Mouse (Mus musculus) midbrain, embryonic 16.5 days (tissue): ENCODE results near the gene Txndc9. TPM values are rescaled to one million over a fixed set of nuclear protein-coding genes. Genes with fewer than 3 reads are reported as not detected.

Source experiments
- ATAC-seq: fragments of 200-750 bp; cut with Nextera tagmentation; 2 replicates; pipeline ENCODE4 v1.8.0; 2017; ENCODE audit warnings: moderate TSS enrichment
- H3K27ac ChIP-seq: fragments of 300-500 bp; sonication (generic); 2 replicates; pipeline ENCODE4 v1.5.1; 2014; ENCODE audit warnings: mild to moderate bottlenecking, low read length, mixed read lengths
- H3K27me3 ChIP-seq: fragments of 300-500 bp; sonication (generic); 2 replicates; pipeline ENCODE4 v1.6.1; 2014; ENCODE audit warnings: low read depth, low read length, mixed read lengths; ENCODE audit not compliant: control insufficient read depth, insufficient read depth
- H3K36me3 ChIP-seq: fragments of 300-500 bp; sonication (generic); 2 replicates; pipeline ENCODE4 v1.6.1; 2014; ENCODE audit warnings: mild to moderate bottlenecking, low read length, moderate library complexity, mixed read lengths; ENCODE audit not compliant: control insufficient read depth, insufficient read depth
- H3K4me1 ChIP-seq: fragments of 300-500 bp; sonication (generic); 2 replicates; pipeline ENCODE4 v1.6.1; 2014; ENCODE audit warnings: mild to moderate bottlenecking, low read length, mixed read lengths; ENCODE audit not compliant: control insufficient read depth, insufficient read depth
- H3K4me2 ChIP-seq: fragments of 300-500 bp; sonication (generic); 2 replicates; pipeline ENCODE4 v1.6.1; 2014; ENCODE audit warnings: mild to moderate bottlenecking, low read length, mixed read lengths
- H3K4me3 ChIP-seq: fragments of 300-500 bp; sonication (generic); 2 replicates; pipeline ENCODE4 v1.5.1; 2014; ENCODE audit warnings: low read depth, mild to moderate bottlenecking, low read length, moderate library complexity, mixed read lengths
- H3K9ac ChIP-seq: fragments of 300-500 bp; sonication (generic); 2 replicates; pipeline ENCODE4 v1.6.1; 2014; ENCODE audit warnings: low read depth, low read length, mixed read lengths
- H3K9me3 ChIP-seq: fragments of 300-500 bp; sonication (generic); replicated peaks from 2 replicates; pipeline ENCODE4 v1.6.1; 2014; ENCODE audit warnings: mild to moderate bottlenecking, low read length, mixed read lengths; ENCODE audit not compliant: control insufficient read depth, poor library complexity, severe bottlenecking
- WGBS: fragments of 180-500 bp; shearing (Covaris S2); extraction: QIAGEN DNeasy Blood & Tissue Kit; methylation state at CpG from one replicate; pipeline ENCODE4 v1.1.7; 2014; 5-methylcytosine and 5-hydroxymethylcytosine counted together
- polyA plus RNA-seq: library from polyadenylated mRNA; unstranded; fragments of >200 nt; fragmentation: Nextera tagmentation; extraction: Ambion mirVana; gene quantifications from 2 replicates; pipeline ENCODE4 v1.2.1, GENCODE M21; 2015

The Txndc9 gene
- polyA plus RNA-seq, 1 experiment from 2014 or later, result 130 TPM

- Histone ChIP-seq H3K4me1 (no peaks in the 10 kb centered on the region), H3K9me3 (no peaks in the 10 kb centered on the region), H3K9ac (no peak overlapping the region), H3K4me2 (no peak overlapping the region), H3K27ac (no peak overlapping the region), H3K4me3 (no peak overlapping the region), H3K27me3 (no peaks in the 10 kb centered on the region), H3K36me3 (no peaks in the 10 kb centered on the region)
- ATAC-seq, result no peak
- 78% methylated on average over 2 of the region's 2 CpGs for WGBS
These were observed 39.2 kb downstream of the Txndc9 start for GRCm38 (mm10) chr1:37958516-37958915.

DNA sequence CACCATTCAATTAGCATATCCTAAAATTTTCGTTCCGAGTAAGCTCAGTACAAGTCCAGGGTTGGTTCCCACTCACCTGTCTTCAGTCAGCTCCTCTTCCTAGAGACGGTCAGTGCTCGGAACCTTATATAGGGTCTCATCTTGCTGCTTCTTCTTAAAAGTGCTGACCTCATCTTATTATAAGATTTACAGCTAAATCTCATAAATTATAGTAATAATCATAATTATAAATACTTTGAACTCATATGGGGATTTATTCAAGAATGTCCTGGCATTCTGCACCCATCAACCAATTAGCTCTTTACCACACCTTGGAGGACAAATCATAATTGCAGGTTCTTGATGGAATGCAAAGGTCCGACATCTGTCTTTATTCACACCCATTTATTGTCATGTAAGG is 40.0 kb downstream of the Txndc9 start, which contains the start of gene Lyg1:
TSS of gene Lyg1 (minus strand) at position 101 of the 400 bp plus-strand sequence.
- H3K27ac ChIP-seq, result no peak within 1 kb of the TSS
- WGBS, result 91% methylated on average over 5 of the region's 5 CpGs
- no peaks in the 10 kb centered on the region for H3K9me3 ChIP-seq
- no peaks in the 10 kb centered on the region for H3K27me3 ChIP-seq
- H3K4me2 ChIP-seq, result no peak within 1 kb of the TSS
- H3K4me1 ChIP-seq, result no peaks in the 10 kb centered on the region
- no peak within 1 kb of the TSS for H3K4me3 ChIP-seq
- no peaks in the 10 kb centered on the region for H3K36me3 ChIP-seq
- H3K9ac ChIP-seq, result no peak within 1 kb of the TSS
- no peak for ATAC-seq

DNA sequence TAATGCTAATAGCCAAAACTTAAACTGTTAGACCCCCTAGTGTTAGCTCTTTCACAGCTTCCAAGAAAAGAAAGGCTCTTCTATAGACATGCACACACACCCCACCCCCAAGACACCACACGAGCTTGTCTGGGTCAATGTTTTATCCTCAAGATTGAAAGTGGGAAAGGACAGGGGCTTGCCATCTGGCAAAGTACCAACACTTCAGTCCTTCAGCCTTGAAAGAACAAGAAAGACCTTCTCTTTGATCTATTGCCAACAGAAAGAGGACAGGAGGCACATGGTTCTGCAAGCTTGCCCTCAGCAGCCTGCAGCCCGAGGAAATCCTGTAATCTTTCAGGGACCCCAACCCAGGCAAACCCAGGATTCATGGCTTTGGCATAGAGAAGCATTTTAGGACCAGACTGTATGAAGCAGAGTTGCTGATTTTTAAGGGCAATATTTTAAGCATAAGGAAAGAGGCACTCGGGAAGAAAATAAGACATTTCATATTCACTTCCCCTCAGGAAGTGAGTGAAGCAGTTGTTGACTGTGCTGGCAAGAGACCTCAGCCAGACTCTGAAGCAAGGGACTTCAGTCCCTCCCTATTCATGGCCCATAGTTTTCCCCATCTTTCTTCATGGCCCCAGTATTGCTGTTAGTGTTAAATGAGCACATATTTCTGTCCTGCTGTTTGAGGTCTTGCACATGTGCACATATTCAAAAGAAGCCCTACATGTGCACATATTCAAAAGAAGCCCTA is 40.8 kb downstream of the Txndc9 start:
- Histone ChIP-seq H3K9me3 (no peaks in the 10 kb centered on the region), H3K4me1 (no peaks in the 10 kb centered on the region), H3K27me3 (no peaks in the 10 kb centered on the region), H3K9ac (no peak overlapping the region), H3K27ac (no peak overlapping the region), H3K36me3 (no peaks in the 10 kb centered on the region), H3K4me2 (no peak overlapping the region), H3K4me3 (no peak overlapping the region)
- no peak for ATAC-seq
- 31% methylated on average over 3 of the region's 3 CpGs for WGBS

DNA sequence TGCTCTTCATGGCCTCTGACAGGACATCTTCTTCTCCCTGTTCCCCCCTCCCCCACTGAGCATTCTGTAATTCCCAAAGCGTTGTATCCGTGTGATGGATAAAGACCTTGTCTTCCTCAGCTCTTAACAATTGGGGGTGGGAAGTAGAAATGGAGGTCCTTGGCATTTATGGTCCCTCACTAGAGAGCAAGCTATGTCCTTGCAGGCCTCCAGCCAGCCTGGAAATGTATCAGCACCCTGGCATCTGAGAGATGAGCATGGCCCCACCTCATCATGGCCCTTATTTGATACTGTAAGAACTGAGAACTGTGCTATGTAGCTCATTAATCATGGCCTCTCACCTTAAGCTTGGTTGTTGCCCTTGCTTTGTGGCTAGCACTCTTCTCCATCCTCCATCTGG is 42.4 kb downstream of the Txndc9 start:
- Histone ChIP-seq H3K4me1 (no peaks in the 10 kb centered on the region), H3K9ac (no peak overlapping the region), H3K4me2 (no peak overlapping the region), H3K27ac (no peak overlapping the region), H3K4me3 (no peak overlapping the region), H3K36me3 (no peaks in the 10 kb centered on the region), H3K9me3 (no peaks in the 10 kb centered on the region), H3K27me3 (no peaks in the 10 kb centered on the region)
- no peak for ATAC-seq
- WGBS, result 97% methylated on average over 2 of the region's 2 CpGs

GRCm38 (mm10) chr1:37954786-37955185 is 42.9 kb downstream of the Txndc9 start:
- H3K27me3 ChIP-seq, result no peaks in the 10 kb centered on the region
- no peaks in the 10 kb centered on the region for H3K4me1 ChIP-seq
- H3K36me3 ChIP-seq, result no peaks in the 10 kb centered on the region
- no peak overlapping the region for H3K9ac ChIP-seq
- 88% methylated on average over 7 of the region's 7 CpGs for WGBS
- no peak overlapping the region for H3K4me3 ChIP-seq
- ATAC-seq, result no peak
- H3K4me2 ChIP-seq, result no peak overlapping the region
- no peaks in the 10 kb centered on the region for H3K9me3 ChIP-seq
- no peak overlapping the region for H3K27ac ChIP-seq

- Histone ChIP-seq H3K4me1 (no peaks in the 10 kb centered on the region), H3K36me3 (no peaks in the 10 kb centered on the region), H3K9me3 (no peaks in the 10 kb centered on the region), H3K27ac (no peak overlapping the region), H3K4me3 (no peak overlapping the region), H3K4me2 (no peak overlapping the region), H3K27me3 (no peaks in the 10 kb centered on the region), H3K9ac (no peak overlapping the region)
- ATAC-seq, result no peak
- 88% methylated on average over 2 of the region's 2 CpGs for WGBS
These were observed 48.8 kb downstream of the Txndc9 start for GRCm38 (mm10) chr1:37948906-37949305.

Other genes starting within 250 kb of the Txndc9 start
- gene Tsga10, start 131.5 kb downstream of the Txndc9 start, polyA plus RNA-seq, result 17.0 and 23.4 TPM in 2 replicates
- 8.6 and 8.8 TPM in 2 replicates for gene Lipt1, start 126.2 kb downstream of the Txndc9 start, polyA plus RNA-seq
- 13.8 and 14.0 TPM in 2 replicates for gene Mitd1, start 107.5 kb downstream of the Txndc9 start, polyA plus RNA-seq
- 229 and 231 TPM in 2 replicates for gene Mrpl30, start 107.4 kb downstream of the Txndc9 start, polyA plus RNA-seq
- gene Lyg2, start 81.4 kb downstream of the Txndc9 start, polyA plus RNA-seq, result not detected in 2 replicates
- gene Lyg1, start 40.1 kb downstream of the Txndc9 start, polyA plus RNA-seq, result not detected in 2 replicates
- gene Eif5b, start 117 bp upstream of the Txndc9 start, polyA plus RNA-seq, result 19.6 and 21.2 TPM in 2 replicates
- 35.3 and 39.3 TPM in 2 replicates for gene Rev1, start 131.9 kb upstream of the Txndc9 start, polyA plus RNA-seq